Mouse (Mus musculus): ENCODE measurements around the gene Stox2.

Stox2 gene

DNA sequence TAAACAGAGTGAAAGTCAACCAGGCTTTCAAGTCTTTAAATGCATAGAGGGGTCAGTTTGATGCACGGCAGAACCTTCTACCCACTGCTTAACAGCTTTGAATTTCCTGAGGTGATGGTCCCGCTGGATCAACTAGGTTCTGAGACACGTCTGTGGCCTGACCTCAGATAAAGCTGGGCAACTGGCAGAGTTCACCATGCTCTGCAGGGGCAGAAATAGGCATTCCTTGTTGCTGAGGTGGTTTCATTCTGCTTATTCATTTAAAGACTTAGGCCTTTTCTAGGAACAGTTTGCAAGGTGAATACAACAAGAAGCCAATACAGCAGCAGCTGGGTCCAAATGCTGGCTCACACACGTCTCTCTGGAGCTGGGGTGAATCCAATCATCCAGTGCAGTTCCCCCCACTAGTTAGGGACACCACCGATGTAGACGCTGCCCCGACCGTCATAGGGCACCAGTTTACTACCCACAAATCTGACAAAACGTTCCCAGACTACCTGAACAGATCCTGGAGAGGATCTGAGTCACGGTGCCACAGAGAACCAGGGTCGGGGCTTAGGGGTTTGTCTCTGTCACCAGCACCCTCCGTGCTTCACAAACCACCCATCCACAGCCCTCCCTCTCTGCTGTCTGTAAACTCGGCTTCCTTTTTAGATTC is 204.6 kb downstream of the Stox2 start:
- DNase-seq, result no peak

DNA sequence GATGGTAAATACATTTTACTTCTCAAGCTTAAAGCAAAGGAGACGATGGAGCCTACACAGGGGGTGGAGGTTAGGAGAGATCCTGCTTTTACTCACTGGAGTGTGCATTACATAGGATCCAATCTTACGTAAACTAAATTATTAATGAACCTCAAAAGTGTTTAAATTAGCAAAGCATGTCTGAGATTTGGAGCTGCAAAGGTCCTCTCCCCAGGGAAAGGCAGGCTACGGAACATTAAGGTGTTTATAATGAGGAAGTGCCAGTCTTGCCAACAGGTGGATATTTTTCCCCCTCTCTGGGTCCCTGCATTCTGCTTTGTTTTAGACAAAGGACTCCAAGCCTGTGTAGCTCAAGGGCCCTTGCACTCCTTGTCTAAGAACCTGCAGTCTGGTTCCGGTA is 205.3 kb downstream of the Stox2 start:
- DNase-seq, result no peak

DNA sequence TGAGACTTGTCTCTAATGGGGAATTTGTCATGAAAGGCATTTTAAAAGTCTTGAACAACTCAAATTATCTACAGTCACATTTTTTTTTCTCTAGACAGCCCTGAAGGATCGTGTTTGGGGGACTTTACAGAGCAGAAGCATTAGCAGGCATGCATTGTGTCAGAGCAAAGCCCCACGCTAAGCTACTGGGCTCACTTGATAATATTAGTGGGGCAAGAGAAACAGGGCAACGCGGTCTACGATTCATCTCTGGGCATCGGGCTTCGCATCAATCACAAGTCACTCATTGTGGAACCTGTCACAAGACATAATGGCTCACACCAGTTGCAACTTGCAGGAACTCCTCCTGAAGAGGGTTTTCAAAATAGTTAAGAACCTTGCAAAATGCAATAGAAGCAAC is 205.9 kb downstream of the Stox2 start:
- DNase-seq, result no peak

DNA sequence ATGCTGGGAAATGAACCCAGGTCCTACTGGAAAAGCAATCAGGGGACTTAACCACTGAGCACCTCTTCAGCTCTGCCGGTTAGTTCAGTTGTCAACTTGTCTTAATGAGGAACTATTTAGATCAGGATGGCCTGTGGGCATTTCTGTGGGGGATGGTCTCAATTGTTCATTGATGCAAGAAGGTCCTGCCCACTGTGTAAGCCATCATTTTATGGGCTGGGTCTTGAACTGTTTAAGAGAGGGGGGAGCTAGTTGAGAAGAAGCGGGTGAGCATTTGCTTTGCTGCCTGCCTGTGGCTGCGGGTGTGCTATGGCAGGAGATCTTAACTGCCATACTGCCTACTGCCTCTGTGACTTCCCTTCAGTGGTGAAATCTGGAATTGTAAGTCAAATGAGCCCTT is 214.1 kb downstream of the Stox2 start:
- DNase-seq, result no peak

DNA sequence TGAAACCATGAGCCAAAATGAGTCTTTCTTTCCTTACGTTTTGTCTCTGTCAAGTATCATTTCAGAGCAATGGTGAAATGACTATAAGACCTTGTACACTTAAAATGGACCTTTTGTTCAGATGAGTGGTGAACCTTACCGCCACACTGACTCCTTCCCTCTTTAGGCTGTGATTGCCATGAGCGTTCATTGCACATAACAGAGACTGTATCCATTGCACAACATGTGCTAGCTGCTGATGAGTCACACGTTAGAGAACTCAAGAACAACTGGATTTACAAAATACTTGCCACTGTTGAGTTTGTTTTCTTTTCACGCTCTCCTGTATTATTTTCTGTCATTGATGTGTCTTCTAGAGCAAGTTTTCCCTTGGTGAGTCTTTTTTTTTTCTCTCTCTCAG is 216.1 kb downstream of the Stox2 start:
- no peak for DNase-seq

DNA sequence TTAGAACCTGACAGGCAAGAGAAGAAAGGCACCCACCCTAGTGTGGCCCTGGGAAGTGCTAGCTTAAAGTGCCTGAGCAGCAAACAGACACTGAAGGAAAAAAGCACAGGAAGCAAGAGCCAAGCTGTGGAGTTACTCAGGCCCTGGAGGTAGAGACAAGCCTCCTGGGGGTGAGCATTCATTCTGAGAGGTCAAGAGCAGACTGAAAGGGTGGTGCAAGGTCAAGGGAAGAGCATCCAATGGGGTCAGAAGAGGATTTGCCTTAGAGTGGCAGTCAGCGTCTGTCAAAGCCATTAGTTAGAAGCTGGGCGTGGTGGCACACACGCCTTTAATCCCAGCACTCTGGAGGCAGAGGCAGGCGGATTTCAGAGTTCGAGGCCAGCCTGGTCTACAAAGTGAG is 224.3 kb downstream of the Stox2 start:
- DNase-seq, result no peak

DNA sequence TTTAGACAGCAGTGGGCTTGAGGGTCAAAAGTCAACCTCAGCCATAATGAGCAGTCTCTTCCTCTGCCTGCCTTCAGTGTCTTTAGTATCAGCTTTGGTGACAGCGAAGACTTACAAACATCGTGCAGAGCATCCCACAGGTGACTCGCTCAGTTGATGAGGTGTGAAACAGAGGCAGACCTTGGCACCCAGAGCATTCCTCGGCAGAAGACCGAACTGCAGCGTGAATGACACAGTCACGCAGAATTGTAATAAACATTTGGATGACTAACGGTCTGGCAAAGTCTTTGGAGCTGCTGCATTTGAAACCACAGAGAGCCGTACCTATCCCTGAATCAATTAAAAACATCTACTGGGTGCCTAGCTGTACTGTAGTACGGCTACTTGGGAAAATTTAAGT is 225.0 kb downstream of the Stox2 start:
- no peak for DNase-seq

DNA sequence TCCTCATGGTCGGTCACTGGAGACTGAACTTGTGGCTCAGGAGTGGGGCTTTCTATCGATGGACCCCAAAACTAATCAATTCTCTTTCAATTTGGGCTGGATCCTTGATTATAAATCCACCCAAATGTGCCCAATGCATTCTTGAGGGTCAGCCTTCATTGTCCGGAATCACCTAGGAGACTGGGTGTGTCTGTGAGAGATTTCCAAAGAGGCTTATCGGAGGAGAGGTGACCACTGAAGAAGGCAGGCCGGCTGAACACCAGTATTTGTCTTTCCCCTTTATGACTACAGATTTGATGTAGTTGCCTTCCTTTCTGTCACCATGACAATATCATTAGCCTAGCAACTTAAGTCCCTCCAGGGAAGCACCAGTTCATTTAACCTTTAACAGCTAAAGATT is 225.8 kb downstream of the Stox2 start:
- no peak for DNase-seq

DNA sequence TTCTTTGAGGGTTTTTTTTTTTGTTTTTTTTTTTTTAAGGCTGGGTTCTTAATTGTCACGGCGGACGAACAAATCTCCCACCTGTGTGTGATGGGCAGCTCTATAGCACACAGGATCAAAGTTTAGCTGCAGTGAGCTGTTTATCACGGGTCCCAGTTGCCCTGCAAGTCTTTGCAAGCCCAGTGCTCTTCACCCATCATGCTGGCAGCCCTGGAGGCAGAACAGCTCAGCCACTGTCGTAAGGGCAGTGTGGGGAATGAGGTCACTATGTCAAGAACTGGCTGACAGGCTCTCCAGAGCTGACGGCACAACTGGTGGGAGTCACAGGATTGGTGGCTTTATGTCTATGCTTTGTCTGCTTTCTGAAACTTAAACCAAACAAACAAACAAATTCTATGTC is 227.6 kb downstream of the Stox2 start:
- DNase-seq, result no peak

DNA sequence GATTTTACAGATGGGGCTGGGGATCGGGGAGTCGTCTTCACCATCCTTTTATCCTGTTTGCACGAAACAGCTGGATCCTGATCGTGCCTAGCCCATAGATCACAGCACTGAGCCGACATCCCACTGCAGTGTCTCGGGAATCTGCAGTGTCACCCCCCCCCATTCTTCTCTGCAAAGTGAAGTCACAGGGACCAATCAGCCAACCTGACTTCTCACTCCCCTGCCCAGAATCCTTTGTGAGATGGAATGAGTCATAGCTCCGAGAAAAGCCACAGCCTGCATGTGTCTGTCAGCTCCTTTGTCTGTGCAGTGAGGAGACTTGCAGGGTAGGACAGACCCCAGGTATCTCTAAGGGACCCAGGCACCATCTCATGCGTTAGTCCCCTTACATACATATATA is 228.1 kb downstream of the Stox2 start:
- DNase-seq, result no peak

DNA sequence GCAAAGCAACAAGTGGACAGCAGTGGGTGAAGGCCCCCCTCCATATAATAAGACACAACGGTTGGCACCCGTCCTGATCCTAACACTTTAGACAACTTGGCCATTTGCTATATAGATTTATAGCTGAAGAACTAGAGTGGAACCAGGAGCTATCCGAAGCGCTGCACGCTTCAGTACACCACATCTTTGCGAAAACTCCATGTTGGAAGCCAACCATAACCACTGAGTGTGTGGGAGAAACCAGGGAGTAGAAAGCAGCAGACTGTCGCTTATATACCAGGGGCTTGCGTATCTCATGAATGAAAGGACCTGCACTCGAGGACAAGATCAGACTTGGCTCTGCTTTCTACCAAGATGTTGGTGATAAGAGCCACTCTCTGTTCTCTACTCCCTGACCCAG is 234.0 kb downstream of the Stox2 start:
- no peak for DNase-seq

DNA sequence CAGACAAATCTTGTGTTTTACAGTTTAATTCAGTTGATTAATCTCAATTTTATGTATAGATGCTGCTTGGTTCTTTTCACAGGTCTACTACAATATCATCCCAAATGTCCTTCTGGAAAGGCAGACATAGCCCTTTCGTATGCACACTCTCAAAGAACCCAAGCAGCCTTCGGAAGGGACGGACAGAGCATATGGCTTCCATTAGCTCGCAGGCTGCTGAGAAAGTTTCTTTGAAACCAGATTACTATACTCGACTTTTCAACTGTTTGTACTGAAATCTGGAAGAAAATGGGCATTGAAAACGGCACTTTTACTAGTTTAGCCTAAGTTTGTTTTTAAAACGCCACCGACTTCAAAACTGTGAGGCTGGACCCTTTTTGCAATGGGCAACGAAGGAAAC is 234.9 kb downstream of the Stox2 start:
- no peak for DNase-seq

DNA sequence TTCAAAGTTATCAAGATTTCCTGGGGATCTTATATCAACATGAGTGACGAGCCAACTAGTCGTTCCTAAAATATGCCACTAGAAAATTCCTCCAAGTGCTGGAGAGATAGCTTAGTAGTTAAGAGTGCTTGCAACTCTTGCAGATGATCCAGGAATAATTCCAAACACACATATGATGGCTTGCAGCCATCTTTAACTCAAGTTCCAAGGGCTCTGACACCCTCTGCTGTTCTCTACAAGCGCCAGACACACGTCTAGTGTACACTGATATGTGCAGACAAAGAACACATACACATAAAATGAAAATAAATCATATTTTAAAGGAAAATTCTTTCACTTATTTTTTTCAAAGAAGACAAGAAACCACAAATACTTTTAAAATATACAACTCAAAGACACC is 237.9 kb downstream of the Stox2 start:
- no peak for DNase-seq

DNA sequence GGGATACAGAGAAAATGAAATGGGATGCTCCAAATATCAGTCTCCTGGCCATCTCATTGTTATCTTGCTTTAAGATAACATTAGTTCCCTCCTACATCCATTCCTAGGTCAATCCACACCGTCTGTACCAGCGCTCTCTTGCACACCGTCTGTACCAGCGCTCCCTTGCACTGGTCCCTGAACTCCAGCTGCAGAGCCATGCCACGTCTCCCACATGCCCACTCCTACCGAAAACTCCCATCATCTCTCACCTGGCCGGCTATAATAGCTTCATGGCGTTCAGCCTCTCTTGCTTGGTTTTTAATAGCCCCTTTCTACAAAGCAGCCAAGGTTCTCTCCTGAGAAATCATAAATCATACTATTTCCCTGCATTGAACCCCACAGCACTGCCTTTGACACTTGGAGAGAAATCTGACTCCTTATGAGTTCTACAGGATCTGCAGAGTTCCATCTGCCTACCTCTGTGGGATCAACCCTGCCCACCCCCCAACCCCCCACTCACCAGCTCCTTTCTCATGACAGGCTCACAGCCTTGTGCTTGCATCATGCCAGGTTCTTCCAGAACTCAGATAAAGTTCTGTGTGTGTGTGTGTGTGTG is 239.4 kb downstream of the Stox2 start:
- DNase-seq, result no peak

DNA sequence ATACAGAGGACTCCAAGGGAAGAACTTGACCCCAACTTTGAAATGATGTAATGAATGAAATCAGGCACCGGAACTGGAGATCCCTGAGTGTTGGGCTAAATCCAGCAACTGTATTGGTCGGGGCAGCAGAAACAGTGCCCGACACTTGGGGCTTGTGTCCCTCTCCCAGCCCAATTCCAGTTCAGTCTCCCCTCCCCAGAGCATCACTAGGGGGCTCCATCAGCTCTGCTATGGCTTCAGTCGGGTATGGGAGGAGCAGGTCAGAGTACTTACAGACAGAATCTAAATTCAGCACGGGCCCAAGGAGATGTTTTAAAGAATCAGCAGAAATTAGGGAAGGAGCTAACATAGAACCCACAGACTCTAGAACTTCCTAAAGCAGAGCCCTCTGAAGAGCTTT is 240.7 kb downstream of the Stox2 start:
- no peak for DNase-seq

DNA sequence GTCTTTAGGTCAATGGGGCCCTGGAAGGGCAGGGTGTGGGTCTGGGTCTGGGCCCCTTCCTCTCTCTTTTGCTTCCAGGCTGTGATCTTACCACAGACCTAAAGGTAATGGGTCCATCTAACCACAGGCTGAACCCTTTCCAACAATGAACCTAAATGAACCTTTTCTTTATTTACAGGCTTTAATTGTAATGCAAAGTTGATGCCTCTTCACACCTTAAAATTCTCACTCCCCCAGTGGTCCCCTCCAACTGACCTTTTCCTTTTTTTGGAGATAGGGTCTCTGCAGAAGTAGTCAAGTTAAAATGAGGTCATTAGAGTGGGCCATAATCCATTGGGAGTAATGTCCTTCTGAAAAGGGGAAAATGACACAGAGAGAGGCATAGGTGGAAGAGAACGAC is 249.8 kb downstream of the Stox2 start:
- no peak for DNase-seq

DNA sequence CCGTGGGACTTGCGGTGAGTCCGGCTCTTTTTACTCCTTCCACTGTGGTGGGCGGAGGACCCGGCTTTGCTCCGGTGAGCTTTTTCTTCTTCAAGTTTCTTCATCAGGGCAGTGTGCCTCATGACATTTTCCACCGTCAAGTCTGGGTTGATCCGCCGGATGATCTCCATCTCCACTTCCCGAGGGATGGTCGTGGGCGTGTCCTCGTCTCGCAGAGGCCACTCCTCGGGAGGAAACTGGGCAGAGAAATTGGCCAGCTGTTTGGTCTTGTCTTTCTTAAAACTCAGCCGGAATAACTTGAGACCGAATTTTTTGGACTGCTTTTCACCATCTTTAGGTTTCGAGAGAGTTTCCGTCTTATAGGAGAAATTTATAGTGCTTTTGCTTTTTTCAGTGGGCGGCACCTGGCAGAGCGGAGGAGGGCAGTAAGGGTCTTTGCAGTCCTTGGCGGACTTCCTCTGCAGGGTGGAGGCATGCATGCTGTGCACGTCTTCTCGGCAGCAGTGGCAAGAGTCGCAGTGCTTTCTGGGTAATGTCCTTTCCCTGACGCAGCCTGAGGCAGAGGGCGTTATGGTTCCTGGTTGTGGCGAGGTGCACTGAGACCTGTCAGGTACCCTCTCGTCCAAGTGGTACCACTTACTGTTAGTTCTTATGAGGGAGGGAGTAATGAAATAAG is 252.7 kb downstream of the Stox2 start:
- no peak for DNase-seq

DNA sequence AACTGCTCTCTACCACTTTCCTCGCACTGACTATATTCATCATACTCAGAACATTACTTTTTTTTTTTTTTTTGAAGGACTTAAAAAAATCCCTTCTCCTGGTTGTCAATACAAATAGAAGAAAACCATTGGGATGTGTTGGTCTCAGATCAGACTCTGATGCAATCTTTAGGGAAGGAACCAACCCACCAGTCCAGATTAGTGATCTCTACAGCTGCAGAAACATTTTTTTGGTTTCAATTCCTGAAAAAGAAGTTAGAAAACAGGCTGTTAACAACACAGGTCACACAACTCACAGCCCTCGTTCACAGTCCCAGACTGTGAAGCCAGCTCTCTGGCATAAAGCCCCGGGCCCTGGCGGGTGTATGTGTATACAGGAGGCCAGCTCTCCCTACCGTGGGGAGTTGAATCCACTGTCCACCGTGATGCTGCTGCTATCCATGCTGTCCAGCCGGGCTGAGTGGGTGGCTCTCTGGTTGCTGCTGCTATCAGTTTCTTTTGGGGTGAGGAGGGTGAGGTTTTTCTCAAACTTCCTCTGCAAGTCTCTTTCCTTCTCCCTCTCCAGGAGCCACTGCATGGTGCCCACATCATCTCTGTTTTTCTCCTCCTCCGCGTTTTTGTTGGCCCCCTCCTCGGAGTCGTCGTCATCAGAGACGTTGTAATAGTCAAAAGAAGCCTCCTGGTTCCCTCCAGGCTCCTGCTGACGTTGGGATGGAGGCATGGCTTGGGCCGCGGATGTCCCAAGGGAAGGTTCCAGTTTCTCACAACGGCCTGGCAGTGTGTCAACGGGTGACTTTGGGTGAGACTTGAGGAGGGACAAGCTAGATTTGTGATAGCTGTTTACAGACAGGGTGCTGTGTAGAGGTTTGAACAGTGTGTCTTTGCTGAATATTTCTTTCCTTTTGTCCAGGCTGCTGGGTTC is 254.5 kb downstream of the Stox2 start:
- no peak for DNase-seq

DNA sequence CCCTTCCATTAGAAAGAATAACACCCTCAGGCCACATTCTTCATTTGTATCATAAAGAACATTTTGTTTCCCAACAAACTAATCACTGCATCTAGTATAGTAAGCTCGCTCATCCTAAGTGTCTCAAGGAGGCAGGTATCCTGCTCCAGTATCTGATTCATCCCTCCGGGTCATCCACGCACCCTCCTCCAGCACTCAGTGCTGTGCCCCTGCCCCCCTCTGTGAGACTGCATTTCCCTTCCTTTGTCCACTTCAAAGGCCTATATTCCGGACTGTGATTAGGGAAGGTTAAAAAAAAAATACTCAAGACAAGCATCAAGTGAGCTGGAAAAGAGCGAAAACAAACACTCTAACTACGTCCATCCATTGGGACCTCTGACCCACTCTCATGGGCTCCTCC is 260.8 kb downstream of the Stox2 start:
- no peak for DNase-seq

DNA sequence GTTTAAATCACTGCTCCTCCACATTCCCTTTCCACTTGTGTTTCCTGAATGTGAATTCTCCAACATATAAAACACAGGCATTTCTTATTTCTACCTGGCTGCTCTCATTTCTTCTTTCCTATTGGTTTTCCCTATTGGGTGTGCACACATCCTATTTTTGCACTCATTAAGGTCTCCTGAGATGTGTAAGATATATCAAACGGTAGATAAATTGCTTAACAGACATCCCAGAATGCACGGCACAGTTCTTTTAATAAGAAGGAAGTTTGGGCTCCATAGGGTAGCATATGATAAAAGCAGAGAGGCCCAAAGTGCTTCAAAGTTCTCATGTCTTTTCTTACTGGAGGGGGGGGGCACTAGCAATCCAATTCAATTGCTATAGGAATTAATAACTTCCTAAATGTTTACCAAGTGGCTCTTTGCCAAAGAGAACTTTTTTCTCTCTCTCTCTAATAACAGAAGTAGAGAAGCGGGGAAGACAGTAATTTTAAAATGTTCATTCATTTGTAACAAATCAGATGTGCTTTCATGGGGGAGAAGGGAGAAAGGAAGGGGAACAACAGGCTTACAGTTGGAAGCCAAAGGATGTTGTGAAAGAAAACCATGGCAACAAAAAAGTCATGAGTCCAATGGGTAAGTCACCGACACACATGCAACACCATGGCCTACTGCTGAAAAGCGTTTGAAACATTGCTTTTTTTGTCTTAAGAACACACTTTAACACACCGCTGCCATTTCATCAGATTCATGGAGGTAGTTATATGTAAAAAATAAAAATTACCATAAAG is 263.2 kb downstream of the Stox2 start:
- DNase-seq, result no peak

DNA sequence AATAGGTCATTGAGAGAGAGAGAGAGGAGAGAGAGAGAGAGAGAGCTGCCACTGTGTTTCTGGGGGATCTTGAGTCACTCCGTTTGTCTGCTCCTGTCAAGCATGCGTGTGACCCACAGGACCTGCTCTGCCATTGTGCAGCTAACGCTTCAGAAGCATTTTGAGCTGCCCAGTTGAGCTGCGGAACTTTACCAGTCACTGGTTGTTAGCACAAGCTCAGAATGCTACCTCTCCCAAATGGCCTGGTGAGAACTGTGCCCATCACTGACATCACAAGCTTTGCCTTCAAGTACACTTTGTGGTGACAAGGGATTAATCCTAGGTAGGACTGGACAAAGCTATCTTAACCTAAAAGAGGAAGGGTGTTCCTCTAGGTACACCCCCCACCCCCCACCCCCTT is 263.9 kb downstream of the Stox2 start:
- DNase-seq, result no peak

DNA sequence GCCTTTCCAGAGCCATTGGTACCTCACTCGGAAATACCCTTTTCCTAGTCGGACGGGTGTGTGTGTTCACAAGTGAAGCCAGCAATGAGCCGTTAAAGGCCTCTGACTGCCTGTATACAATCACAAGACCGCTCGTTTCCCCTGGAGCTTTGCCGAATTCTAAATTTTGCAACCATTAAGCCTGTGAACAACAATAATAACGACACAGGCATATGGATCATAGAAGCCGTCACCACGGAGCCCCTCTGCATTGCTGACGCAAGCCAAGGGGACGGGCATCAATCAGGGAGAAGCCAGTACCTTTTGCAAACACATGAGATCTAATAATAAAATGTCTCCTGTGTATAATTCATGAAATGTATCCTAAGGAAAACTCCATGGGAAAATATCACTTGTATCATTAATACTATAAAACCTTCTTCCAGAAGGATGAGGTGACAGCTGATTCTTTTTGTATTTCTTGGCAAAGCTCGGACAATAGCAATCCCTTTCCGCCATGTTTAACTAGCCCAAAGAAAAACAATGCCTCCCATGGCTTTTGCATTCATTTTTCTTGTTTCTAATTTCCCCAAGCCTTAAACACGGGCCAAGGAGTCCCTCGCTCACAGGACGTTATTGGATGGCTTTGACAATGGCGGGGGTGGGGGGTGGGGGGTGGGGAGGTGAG is 265.0 kb downstream of the Stox2 start:
- DNase-seq, result no peak
